Mouse (Mus musculus) brain, embryonic 14.5 days (tissue): ENCODE measurements around the gene Apoc1.

Experiments
- CTCF ChIP-seq: fragments of 200-500 bp; IDR thresholded peaks from 2 replicates; pipeline ENCODE4 v1.5.1; 2012; ENCODE audit warnings: inconsistent platforms, mild to moderate bottlenecking, moderate library complexity, borderline replicate concordance; ENCODE audit not compliant: insufficient read depth, insufficient read length; ENCODE audit errors: extremely low read depth
- POLR2A ChIP-seq: fragments of 200-500 bp; IDR thresholded peaks from 2 replicates; pipeline ENCODE4 v1.6.1; 2012; ENCODE audit warnings: mild to moderate bottlenecking, inconsistent platforms, borderline replicate concordance; ENCODE audit not compliant: poor library complexity, insufficient read depth, insufficient read length, severe bottlenecking; ENCODE audit errors: extremely low read depth

- no peak for TF ChIP-seq POLR2A
- no peak for TF ChIP-seq CTCF
Observed at GRCm38 (mm10) chr7:19678901-19679300, 13.6 kb downstream of the Apoc1 start.
